Mouse (Mus musculus) hematopoietic stem cell, adult 5-6 weeks (primary cell): ENCODE data around the gene Aaed1. TPM values are rescaled to one million over a fixed set of nuclear protein-coding genes. Genes with fewer than 3 reads are reported as not detected.
A peak's percentile ranks its signal among the peaks of the same experiment; 100 is the strongest.
"Not testable (repeated sequence)": the region's sequence is repeated elsewhere in the genome, so short reads cannot be mapped to it uniquely, and the experiment has no call there.

Experiments
- ATAC-seq, 2 experiments: fragments of 125-278 bp in 1 of 2; replicated peaks in 1 of 2; 2 replicates each; pipeline ENCODE4 v1.8.0; 2016 to 2017; ENCODE audit warnings: inconsistent platforms in 2 of 2, mild to moderate bottlenecking in 2 of 2, moderate number of reproducible peaks in 2 of 2, low read depth in 1 of 2, moderate TSS enrichment in 1 of 2; ENCODE audit not compliant: low FRiP score in 2 of 2, poor library complexity in 2 of 2, severe bottlenecking in 2 of 2, insufficient read depth in 1 of 2, low TSS enrichment in 1 of 2
- total RNA-seq: library from RNA; stranded (forward); fragments of 172-1452, 232-1000 nt; gene quantifications from 2 replicates; pipeline ENCODE4 v1.2.3, GENCODE M21; 2017

Aaed1 gene
- total RNA-seq, 1 experiment from 2014 or later = 103 TPM

GRCm38 (mm10) chr13:64264586-64264985 is 47.9 kb downstream of the Aaed1 start:
- ATAC-seq = no peak

- no peak for ATAC-seq
Observed at GRCm38 (mm10) chr13:64259903-64260302, 52.6 kb downstream of the Aaed1 start.

- no peak for ATAC-seq
Observed at GRCm38 (mm10) chr13:64258516-64258821, 54.0 kb downstream of the Aaed1 start.

- ATAC-seq = no peak
Observed at GRCm38 (mm10) chr13:64257814-64258515, 54.5 kb downstream of the Aaed1 start.

- ATAC-seq = no peak; a peak in 1 of 4 replicates
Observed at GRCm38 (mm10) chr13:64257010-64257813, 55.3 kb downstream of the Aaed1 start.

- ATAC-seq = not testable (repeated sequence)
Observed at GRCm38 (mm10) chr13:64254185-64254584, 58.3 kb downstream of the Aaed1 start.

- ATAC-seq = no peak
Observed at GRCm38 (mm10) chr13:64253697-64254096, 58.8 kb downstream of the Aaed1 start.

GRCm38 (mm10) chr13:64252147-64252546 is 60.4 kb downstream of the Aaed1 start:
- ATAC-seq = no peak

GRCm38 (mm10) chr13:64250363-64250762 is 62.1 kb downstream of the Aaed1 start:
- no peak for ATAC-seq

GRCm38 (mm10) chr13:64248775-64249524 is 63.6 kb downstream of the Aaed1 start:
- ATAC-seq = peak; percentile 94 to 96

- ATAC-seq = peak; percentile 86 to 92
Observed at GRCm38 (mm10) chr13:64248161-64248774, 64.2 kb downstream of the Aaed1 start.

- no peak for ATAC-seq
Observed at GRCm38 (mm10) chr13:64246106-64246505, 66.4 kb downstream of the Aaed1 start.

- no peak for ATAC-seq
Observed at GRCm38 (mm10) chr13:64244685-64245261, 67.7 kb downstream of the Aaed1 start.

- no peak for ATAC-seq
Observed at GRCm38 (mm10) chr13:64242721-64243120, 69.8 kb downstream of the Aaed1 start.

- no peak for ATAC-seq
Observed at GRCm38 (mm10) chr13:64240626-64241025, 71.9 kb downstream of the Aaed1 start.

- ATAC-seq = no peak
Observed at GRCm38 (mm10) chr13:64237681-64238157, 74.8 kb downstream of the Aaed1 start.

- ATAC-seq = 0 out of 4 replicates have a peak, but pooled peaks of 1 of the 2 experiments have one; percentile 22
Observed at GRCm38 (mm10) chr13:64237000-64237680, 75.4 kb downstream of the Aaed1 start.
